ENCODE assay signal across 8 mouse cellular contexts in the genomic region with DNA sequence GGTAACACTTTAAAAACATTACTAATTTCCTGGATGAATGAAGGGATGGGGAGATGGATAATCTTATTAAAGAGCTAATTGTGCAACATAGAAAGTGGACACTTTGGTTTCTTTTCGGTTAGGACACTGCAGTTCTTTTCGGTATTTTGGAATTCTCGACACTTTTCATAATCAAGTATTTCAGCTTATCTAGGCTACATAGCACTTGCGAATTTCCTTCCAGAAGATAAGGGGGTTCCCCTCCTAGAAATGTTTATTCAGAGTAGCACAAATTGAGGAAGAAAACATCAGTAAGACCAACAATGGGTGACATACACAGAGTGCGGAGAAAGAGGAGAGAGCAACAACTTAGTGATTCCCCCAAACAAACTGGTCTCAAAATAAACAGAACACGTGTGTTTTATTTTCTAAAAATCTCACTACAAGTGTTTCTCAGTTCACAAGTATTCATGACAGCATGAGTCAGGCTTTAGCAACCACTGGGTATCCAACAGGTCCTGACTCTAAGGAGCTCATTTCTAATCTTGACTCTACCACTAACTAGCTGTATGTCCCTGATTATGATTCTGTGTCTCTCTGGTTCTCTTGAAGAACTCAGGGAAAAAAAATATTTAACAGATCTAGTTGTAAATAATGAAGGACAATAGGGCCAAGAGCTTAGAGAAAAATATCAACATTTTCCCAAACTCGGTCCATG. TPM values are rescaled to one million over a fixed set of nuclear protein-coding genes. Genes with fewer than 3 reads are reported as not detected.
DNase-seq lines count a peak whose midpoint lies in the region; ATAC-seq and TF ChIP-seq lines count a peak whose summit lies in the region.

No protein-coding gene starts in this region.

- no peak for ATAC-seq in hindbrain, postnatal 0 days
- ATAC-seq in midbrain, postnatal 0 days (ENCODE audit: low FRiP score) = no peak

- H3K4me1 ChIP-seq in kidney, adult 2 months (ENCODE audit: control insufficient read depth, insufficient read depth, low read length) = peaks cover 12% of the 10 kb centered on the region; the same call in 1 of the 2 replicates
- H3K4me1 ChIP-seq in hindbrain, postnatal 0 days (ENCODE audit: insufficient read depth, low read length) = peaks cover 7% of the 10 kb centered on the region; the same call in 1 of the 2 replicates
- H3K4me1 ChIP-seq in midbrain, postnatal 0 days (ENCODE audit: insufficient read depth, low read length) = peaks cover 7% of the 10 kb centered on the region; the same call in 1 of the 2 replicates
- H3K4me1 ChIP-seq in thymus, adult 2 months (replicated peaks; ENCODE audit: control insufficient read depth, insufficient read depth, low read length) = peaks cover 3% of the 10 kb centered on the region

- peak overlapping the region; percentile 37; the same call in 1 of the 2 replicates for H3K27ac ChIP-seq in kidney, adult 2 months (ENCODE audit: insufficient read depth, low read depth, low read length)
- H3K27ac ChIP-seq in hindbrain, postnatal 0 days = no peak overlapping the region
- H3K27ac ChIP-seq in midbrain, postnatal 0 days (ENCODE audit: low read depth, low read length) = no peak overlapping the region
- no peak overlapping the region for H3K27ac ChIP-seq in thymus, adult 2 months (ENCODE audit: control insufficient read depth, insufficient read depth, low read length)

- H3K9ac ChIP-seq in hindbrain, postnatal 0 days (replicated peaks; ENCODE audit: low read length) = peak overlapping the region; percentile 83; the same call in 1 of the 2 replicates
- peak overlapping the region; percentile 90; the same call in 1 of the 2 replicates for H3K9ac ChIP-seq in midbrain, postnatal 0 days (replicated peaks; ENCODE audit: low read length, poor library complexity, severe bottlenecking)

- H3K4me2 ChIP-seq in hindbrain, postnatal 0 days (ENCODE audit: low read depth, low read length) = peak overlapping the region; percentile 68
- H3K4me2 ChIP-seq in midbrain, postnatal 0 days (ENCODE audit: low read depth, low read length, poor library complexity, severe bottlenecking) = peak overlapping the region; percentile 67

- 52% methylated on average over 7 of the region's 7 CpGs for WGBS in kidney, adult 2 months
- WGBS in hindbrain, postnatal 0 days = 80% methylated on average over 7 of the region's 7 CpGs
- 77% methylated on average over 7 of the region's 7 CpGs for WGBS in midbrain, postnatal 0 days
- WGBS in thymus, adult 2 months = 73% methylated on average over 7 of the region's 7 CpGs

- H3K27me3 ChIP-seq in kidney, adult 2 months (replicated peaks; ENCODE audit: control insufficient read depth, insufficient read depth, low read length) = no peaks in the 10 kb centered on the region
- H3K27me3 ChIP-seq in hindbrain, postnatal 0 days (ENCODE audit: insufficient read depth, low read length) = no peaks in the 10 kb centered on the region
- no peaks in the 10 kb centered on the region for H3K27me3 ChIP-seq in midbrain, postnatal 0 days (ENCODE audit: insufficient read depth, low read length)
- no peaks in the 10 kb centered on the region for H3K27me3 ChIP-seq in thymus, adult 2 months (ENCODE audit: control insufficient read depth, insufficient read depth, low read length)

- intact Hi-C loops in left cerebral cortex, postnatal 14 days (cut with DNase I) = no loop called here

- TF ChIP-seq POLR2A in kidney, adult 2 months (IDR thresholded peaks at IDR 0.05; ENCODE audit: low read depth, low read length) = no peak
- no peak for TF ChIP-seq POLR2A in thymus, adult 2 months (IDR thresholded peaks at IDR 0.05; ENCODE audit: control insufficient read depth, extremely low read depth, insufficient read depth, low read length, poor library complexity)

- H3K4me3 ChIP-seq in kidney, adult 2 months (ENCODE audit: insufficient read depth, low read depth, low read length) = peak overlapping the region; percentile 85
- peak overlapping the region; percentile 87 for H3K4me3 ChIP-seq in hindbrain, postnatal 0 days (ENCODE audit: low read length)
- H3K4me3 ChIP-seq in midbrain, postnatal 0 days (ENCODE audit: low read depth, low read length) = peak overlapping the region; percentile 68
- no peak overlapping the region for H3K4me3 ChIP-seq in thymus, adult 2 months (ENCODE audit: control insufficient read depth, insufficient read depth, low read length)

- DNase-seq in kidney, adult 2 months = no peak
- DNase-seq in kidney, postnatal 25 days = no peak
- DNase-seq in c-Kit-positive CD71-positive TER-119-negative erythroid progenitor cells, embryonic 14.5 days (ENCODE audit: low read depth) = peak; percentile 65
- DNase-seq in hindbrain, postnatal 0 days (ENCODE audit: low spot score) = no peak
- no peak for DNase-seq in midbrain, postnatal 0 days (ENCODE audit: low spot score)
- DNase-seq in left cerebral cortex, postnatal 14 days (ENCODE audit: low spot score in 2 of 2) = no peak
- DNase-seq in thymus, adult 2 months = no peak
- no peak for DNase-seq in urinary bladder, postnatal 36 days (ENCODE audit: low spot score in 2 of 2)

- H3K9me3 ChIP-seq in hindbrain, postnatal 0 days (ENCODE audit: low read length) = no peaks in the 10 kb centered on the region
- no peaks in the 10 kb centered on the region for H3K9me3 ChIP-seq in midbrain, postnatal 0 days (ENCODE audit: low read length)

- no peak for TF ChIP-seq CTCF in kidney, adult 2 months (conservative IDR thresholded peaks at IDR 0.05; ENCODE audit: insufficient read depth, insufficient read length, low read depth, low read length)
- TF ChIP-seq CTCF in hindbrain, postnatal 0 days (IDR thresholded peaks at IDR 0.05; ENCODE audit: low read depth) = no peak
- no peak for TF ChIP-seq CTCF in midbrain, postnatal 0 days (IDR thresholded peaks at IDR 0.05)
- TF ChIP-seq CTCF in thymus, adult 2 months (IDR thresholded peaks at IDR 0.05; ENCODE audit: borderline replicate concordance, control insufficient read depth, extremely low read depth, insufficient read depth, low read length, poor library complexity) = no peak

- no peaks in the 10 kb centered on the region for H3K36me3 ChIP-seq in kidney, adult 2 months (ENCODE audit: control insufficient read depth, insufficient read depth, low read length)
- H3K36me3 ChIP-seq in hindbrain, postnatal 0 days (ENCODE audit: insufficient read depth, low read length) = no peaks in the 10 kb centered on the region
- no peaks in the 10 kb centered on the region for H3K36me3 ChIP-seq in midbrain, postnatal 0 days (ENCODE audit: insufficient read depth, low read length)
- no peaks in the 10 kb centered on the region for H3K36me3 ChIP-seq in thymus, adult 2 months (ENCODE audit: control insufficient read depth, insufficient read depth, low read length)

RNA-seq across cellular contexts. Expression of a gene that starts 1.5 kb away (rescaled TPM):
- polyA plus RNA-seq in kidney, adult 2 months (2012; rRNA removed) = 522 and 607 TPM in 2 replicates
- 112 and 116 TPM in 2 replicates for total RNA-seq in hindbrain, postnatal 0 days (2014; rRNA removed)
- 58.5 and 71.4 TPM in 2 replicates for polyA plus RNA-seq in hindbrain, postnatal 0 days (2015; fragmentation: Nextera tagmentation; extraction: Ambion mirVana)
- total RNA-seq in midbrain, postnatal 0 days (2014; rRNA removed) = 111 and 118 TPM in 2 replicates
- 70.2 and 74.2 TPM in 2 replicates for polyA plus RNA-seq in midbrain, postnatal 0 days (2015; fragmentation: Nextera tagmentation; extraction: Ambion mirVana)
- total RNA-seq in left cerebral cortex, postnatal 14 days (2021) = 10 to 100 TPM; 55.0 to 60.0 TPM
- 67.9 and 77.6 TPM in 2 replicates for polyA plus RNA-seq in thymus, adult 2 months (2012; rRNA removed)
